Mouse (Mus musculus) ovary, postnatal 14 days (tissue): ENCODE measurements around the gene Rab3il1.

Experiments used
- DNase-seq: peaks from one replicate; pipeline ENCODE4 v3.0.0; 2022; ENCODE audit warnings: low spot score

Rab3il1 gene

DNA sequence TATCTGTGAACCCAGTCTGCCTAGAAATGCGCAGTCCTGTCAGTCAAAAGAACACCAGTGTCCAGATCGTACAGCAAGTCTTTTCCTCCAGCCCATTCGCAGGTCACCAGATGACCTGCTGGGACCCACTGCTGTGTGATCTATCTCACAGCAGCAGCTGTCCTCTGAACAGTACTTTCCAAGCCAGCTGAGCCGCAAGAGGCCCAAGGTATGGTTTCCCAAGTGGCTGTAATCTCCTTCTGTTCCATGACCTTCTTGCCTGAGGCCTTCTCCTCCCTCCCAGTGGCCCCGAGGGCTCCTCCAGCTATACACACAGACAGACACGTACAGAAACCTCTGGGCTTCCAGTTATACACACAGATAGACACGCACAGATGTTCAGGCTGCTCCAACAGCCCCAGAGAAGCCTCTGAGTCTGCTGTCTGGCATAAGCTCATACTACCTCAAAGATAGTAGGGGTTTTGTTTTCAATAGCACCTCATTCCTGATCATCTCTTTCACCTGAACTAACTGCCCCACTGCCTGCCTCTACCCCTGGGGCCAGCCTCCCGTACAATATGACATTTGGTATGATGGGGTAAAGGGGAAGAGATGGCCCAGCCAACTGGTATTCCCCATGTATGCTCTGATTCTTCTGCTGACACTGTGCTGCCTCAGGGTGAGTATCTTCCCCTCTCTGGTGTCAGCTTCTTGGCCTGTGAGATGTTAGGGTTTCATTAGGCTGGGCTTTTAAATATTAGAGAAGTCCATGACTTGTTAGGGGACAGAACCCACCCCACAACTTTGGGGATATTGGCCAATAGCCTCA is 59.5 kb downstream of the Rab3il1 start:
- no peak for DNase-seq

GRCm38 (mm10) chr19:10061624-10062023 is 60.2 kb downstream of the Rab3il1 start:
- no peak for DNase-seq

- DNase-seq, result no peak
Observed at GRCm38 (mm10) chr19:10062292-10062691, 60.8 kb downstream of the Rab3il1 start.

- no peak for DNase-seq
Observed at GRCm38 (mm10) chr19:10062862-10063261, 61.4 kb downstream of the Rab3il1 start.

DNA sequence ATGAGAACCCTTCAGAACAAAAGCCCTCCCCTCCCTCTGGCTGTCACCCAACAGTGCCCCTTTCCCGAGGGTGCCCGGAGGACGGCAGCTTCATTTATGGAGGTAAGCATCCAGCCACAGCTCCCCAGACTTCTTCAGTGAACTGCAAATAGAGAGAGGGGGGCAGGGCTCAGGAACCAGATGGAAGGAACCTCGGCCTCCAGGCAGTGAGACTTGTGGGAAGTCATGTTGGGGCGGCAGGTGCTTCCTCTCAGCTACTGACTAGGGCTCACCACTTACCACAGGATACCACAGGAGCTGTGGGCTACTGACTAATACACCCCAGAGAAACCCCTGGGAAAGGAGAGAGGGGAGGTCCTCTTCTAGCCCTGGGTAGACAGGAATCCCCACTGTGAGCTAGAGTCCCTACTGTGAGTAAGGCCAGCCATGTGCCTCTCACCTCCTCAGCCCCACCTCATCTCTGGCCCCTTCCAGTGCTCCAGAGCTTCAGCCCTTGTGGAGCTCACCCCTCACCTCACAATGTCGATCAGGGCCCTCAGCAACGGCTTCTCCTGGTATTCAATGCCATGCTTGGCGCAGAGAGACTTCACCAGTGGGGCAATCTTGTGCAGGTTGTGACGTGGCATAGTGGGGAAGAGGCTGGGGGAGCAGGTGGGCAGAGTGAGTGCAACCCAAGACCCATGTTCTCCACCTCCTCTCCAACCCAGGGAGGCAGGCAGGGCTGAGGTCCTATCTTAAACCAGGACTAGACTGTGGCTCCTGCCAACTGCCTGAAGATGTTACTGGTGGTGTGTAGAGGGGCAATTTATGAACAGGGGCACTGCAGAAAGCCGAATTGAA is 62.9 kb downstream of the Rab3il1 start:
- no peak for DNase-seq

DNA sequence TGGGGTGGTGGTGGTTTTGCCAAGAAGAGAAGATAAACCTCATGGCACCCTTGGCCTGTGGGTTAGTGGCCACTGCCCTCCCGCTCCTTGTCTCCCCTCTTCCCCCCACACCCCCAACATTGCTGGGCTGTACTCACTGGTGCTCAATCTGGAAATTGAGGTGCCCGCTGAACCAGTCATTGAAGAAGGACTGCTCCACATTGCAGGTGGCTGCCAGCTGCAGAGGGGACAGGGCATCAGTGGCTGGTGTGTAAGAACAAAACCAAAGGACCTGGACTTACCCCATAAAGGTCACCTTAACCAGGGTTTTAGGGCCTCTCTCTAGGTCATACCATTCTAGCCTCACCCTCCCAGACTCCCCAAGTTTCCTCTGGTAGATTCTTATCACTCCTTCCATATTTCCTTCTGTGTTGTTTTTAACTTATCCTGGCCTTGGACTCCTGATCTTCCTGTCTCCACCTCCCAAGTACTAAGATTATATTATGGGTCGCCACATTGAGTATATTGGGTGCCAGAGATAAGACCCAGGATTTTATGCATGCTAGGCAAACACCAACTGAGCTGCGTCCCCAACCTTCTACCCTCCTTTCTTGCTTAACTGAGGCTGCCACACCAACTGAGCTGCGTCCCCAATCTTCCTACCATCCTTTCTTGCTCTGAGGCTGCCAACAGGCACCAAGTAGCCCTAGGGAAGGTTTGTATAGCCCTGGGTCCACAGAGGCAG is 64.2 kb downstream of the Rab3il1 start:
- DNase-seq, result no peak

DNA sequence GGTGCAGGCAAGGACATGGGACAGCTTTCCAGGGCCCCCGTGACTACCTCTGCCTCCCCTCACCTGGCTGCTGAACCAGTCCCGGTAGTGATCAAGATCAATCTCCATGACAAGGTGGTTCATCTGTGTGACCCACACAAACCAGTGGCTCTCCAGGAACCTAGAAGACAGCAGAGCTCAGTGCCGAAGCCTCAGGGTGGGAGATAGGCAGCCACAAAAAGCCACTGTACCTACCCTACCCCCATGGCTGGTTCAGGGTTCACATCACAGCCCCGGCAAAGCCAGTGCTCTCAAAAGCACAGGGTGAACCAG is 64.7 kb downstream of the Rab3il1 start:
- no peak for DNase-seq

DNA sequence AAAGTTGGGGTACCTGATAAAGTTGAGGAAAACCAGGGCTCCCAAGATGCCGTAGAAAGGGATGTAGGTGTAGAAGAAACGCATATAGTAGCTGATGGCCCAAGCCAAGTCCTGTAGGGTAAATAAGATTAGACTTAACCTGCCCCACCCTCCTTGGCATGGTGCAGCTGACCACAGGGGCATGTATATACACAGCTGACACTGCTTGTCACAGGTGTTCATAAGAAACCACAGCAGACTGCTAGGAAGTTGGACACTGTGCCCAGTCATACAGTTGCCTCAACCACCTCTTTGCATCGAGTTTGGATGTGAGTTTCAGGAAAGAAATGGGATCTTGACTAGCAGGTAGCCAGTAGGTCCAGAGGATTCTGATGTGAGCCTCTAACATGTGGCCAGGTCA is 65.0 kb downstream of the Rab3il1 start:
- no peak for DNase-seq

- DNase-seq, result no peak
Observed at GRCm38 (mm10) chr19:10067701-10068100, 66.2 kb downstream of the Rab3il1 start.

DNA sequence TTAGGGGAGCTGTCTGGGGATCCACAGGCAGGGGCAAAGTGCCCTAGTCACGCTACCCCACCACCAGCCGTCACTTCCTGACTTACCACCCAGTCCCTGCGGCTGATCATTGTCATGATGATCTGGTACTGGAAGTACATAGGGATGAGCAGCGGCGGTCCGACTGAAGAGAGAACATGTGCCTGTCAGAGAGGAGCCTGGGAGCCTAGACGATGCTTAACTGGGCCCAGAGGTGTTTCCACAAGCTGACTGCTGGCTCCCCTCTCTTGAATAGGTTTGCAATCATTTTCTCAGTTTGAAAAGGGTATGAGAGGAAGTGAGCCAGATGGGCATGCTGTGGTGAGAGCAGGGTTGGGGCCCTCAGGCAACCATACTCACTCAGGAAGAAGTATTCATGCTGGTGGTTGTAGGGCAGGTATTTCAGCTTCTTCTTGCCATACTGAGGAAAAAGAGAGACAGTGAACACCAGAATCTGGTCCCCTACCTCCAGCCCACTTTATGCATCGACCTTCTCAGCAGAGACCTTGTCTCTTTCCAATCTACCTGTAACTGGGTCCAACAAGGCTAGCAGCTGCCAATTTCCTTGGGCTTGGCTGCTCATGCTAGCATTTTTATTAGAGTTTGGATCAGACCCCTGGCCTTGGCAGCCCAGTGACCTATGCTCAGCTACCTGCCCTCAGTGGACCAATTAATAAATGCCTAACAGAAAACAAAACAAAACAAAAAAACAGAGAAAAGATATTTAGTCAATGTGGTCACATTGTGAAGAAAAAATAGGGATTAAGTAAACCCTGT is 68.9 kb downstream of the Rab3il1 start:
- DNase-seq, result no peak

DNA sequence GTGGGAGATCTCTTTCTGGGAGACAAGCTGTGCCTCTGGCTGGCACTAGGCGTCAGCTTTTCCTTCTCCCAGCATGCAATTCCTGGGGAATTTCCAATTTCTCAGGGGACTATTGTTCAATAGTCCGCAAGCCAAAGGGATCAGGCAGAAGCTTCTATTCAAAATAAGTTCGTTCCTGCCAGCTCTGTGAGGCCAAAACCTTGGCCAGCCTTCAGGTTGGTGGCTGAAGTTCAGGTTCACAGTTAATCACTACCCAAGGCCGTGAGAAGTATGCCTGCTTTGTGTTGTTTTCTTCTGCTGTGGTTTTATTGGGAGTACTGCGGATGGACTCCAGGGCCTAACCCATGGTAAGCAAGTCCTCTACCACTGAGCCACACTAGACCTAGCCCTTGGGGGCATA is 69.7 kb downstream of the Rab3il1 start:
- no peak for DNase-seq

DNA sequence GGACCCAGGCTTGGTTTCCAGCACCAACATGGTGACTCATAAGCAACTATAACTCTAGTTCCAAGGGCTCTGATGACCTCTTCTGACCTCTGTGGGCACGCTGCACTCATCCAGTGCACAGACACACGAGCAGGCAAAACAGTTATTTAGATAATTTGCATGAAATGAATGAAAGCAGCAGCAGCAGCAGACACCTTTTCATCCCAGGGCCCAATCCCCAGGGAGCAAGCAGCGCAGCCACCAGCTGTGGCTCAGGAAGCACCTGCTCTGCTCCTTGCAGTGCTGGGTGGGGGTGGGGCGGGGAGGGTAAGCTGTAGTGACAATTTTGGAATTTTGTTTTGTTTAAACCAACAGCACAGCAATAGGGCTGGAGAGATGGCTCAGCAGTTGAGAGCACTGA is 70.4 kb downstream of the Rab3il1 start:
- DNase-seq, result no peak

DNA sequence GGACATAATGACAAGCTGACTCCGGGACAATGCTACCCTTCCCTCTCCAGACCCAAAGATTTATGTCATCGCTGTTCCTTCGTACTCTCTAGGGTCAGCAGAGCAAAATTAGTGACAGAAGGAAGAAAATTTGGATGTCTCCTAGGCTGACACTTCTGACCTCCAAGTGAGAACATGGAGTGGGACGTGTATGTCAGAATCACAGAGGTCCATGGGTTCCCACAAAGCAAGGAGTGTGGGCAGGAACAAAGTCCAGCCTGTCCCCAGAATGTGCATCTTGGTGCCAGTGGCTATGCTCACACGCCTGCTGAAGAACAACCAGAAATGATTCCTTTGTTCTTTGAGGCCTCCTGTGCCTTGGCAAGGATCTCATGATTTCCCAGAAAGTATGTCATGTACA is 71.7 kb downstream of the Rab3il1 start:
- no peak for DNase-seq

DNA sequence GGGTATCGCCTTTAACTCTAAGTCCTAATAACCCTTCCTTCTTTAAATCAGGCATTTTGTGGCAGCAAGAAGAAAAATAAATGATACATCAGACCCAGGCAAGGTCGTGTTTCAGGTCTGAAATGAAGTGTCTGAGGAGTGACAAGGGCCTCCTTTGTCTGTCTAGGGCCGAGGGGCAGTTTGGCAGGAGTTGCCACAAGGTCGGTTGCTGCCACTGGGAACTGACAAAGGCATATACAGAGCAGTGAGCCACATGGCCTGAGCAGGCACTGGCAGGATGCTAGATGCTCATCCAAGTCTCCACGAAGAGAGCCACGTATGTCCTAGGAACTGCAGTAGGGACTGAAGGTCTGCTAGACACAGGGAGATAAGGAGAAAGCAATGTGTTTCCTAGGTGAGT is 76.9 kb downstream of the Rab3il1 start:
- DNase-seq, result no peak

- DNase-seq, result no peak
Observed at GRCm38 (mm10) chr19:10080384-10080783, 78.9 kb downstream of the Rab3il1 start.

- no peak for DNase-seq
Observed at GRCm38 (mm10) chr19:10082105-10082504, 80.6 kb downstream of the Rab3il1 start.

- DNase-seq, result no peak
Observed at GRCm38 (mm10) chr19:10085454-10085853, 84.0 kb downstream of the Rab3il1 start.

GRCm38 (mm10) chr19:10086976-10087375 is 85.5 kb downstream of the Rab3il1 start:
- no peak for DNase-seq
